Mouse (Mus musculus): ENCODE results near the gene Pnkp.

The Pnkp gene

GRCm38 (mm10) chr7:44824872-44825271, 32.1 kb upstream of the Pnkp start:
- intact Hi-C loops (cut with DNase I), result loop anchor here (2.0 kb wide), 1 partner anchor 100 kb away; no protein-coding TSS in a partner anchor

GRCm38 (mm10) chr7:44826771-44827170, 30.2 kb upstream of the Pnkp start:
- intact Hi-C loops (cut with DNase I), result no loop called here

DNA sequence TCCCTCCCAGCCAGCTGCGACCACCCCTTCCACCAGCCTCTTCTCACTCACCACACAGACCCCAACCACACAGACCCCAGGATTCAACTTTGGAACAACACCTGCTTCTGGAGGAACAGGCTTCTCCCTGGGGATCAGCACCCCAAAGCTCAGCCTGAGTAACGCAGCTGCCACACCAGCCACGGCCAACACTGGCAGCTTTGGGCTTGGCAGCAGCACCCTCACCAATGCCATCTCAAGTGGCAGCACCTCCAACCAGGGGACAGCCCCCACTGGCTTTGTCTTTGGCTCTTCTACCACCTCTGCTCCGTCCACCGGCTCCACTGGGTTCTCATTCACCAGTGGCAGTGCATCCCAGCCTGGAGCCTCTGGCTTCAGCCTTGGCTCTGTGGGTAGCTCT, 28.2 kb upstream of the Pnkp start:
- intact Hi-C loops (cut with DNase I), result no loop called here

DNA sequence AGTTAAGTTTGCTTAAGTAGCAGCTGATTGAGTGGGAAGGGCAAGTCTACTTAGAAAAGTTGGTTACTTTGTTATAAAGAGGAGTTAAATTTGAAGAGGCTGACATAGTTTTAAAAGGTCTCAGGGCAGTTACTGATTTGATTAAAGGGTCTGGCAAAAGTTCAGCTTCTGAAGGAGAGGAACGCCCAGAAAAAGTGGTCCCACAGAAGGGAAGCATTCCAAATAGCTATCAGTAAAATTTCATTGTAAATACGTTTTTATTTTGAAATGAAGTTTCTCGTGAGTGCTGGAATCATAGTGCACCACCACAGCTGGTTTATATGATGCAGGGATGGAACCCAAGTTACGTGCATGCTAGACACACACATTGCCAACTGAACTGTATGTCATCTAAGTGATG, 24.2 kb upstream of the Pnkp start:
- intact Hi-C loops (cut with DNase I), result no loop called here

DNA sequence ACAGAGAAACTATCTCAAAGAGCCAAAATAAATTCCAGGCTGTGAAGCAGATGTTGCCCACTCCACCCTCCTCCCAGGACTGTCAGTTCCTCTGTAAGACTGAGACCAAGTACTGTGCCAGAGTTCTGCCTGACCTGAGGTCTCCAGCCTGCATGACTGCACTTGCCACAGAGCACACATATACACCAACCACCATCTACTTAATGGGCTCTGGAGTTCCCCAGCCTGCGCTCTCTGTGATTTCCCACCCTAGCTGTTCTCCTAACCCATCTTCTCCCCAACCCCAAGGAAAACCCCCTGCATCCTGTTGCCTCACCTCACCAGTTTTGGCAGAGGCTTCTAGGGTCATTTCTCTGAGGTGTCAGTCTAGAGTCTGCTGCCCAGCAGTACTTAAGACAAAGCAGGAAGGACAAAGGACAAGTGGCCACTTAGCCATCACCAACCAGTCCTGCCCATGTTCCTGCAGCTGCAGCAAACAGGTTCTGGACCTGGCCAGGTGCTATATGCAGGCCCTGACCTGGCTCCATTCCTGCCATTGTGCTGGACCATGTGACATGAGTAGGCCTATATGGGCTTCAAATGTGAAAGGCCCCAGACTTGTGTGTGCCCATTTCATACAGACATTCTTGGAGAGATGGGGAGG, 21.4 kb upstream of the Pnkp start:
- intact Hi-C loops (cut with DNase I), result no loop called here

DNA sequence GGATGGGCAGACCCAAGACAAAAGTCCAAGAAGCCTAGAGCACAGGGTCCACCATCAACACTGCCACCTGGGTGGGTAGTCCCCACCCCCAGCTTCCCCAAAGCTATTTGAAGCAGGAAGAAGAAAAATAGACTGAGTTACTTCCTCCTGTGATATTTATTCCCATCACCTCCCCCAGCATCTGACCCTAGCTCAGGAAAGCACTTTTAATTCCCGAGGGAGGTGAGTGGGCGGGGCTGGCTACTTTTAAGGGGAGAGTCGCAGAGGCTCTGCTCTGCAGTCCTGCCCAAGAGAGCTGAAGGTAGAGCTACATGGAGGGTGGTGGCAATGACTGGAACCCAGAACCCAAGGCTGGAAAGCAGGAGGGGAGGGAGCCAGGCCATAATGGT, 20.9 kb upstream of the Pnkp start:
- intact Hi-C loops (cut with DNase I), result no loop called here

DNA sequence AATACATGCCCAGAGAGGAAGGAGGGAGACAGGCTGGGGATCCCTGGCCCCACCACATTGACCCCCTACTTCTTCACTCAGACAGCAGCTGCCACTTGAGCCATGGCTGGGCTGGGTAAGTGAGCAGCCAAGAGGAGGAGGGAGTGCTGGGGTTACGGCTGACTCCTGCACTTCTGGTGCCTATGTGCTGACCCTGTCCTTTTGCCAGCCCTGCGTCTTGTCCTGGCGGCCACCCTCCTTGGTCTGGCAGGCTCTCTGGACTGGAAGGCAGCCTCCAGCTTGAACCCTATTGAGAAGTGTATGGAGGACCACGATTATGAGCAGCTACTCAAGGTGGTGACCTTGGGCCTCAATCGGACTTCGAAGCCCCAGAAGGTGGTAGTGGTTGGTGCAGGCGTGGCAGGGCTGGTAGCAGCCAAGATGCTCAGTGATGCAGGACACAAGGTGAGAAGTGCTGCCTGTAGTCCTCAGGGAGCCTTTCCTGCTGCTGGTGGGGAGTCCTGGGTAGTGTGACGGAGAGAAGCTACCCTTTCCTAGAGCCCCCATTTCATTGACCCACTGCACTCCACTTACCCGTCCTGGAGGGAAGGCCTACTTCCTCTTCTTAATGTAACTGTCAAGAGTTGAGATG, 20.4 kb upstream of the Pnkp start:
- intact Hi-C loops (cut with DNase I), result no loop called here

GRCm38 (mm10) chr7:44838073-44838472, 18.9 kb upstream of the Pnkp start:
- intact Hi-C loops (cut with DNase I), result no loop called here

DNA sequence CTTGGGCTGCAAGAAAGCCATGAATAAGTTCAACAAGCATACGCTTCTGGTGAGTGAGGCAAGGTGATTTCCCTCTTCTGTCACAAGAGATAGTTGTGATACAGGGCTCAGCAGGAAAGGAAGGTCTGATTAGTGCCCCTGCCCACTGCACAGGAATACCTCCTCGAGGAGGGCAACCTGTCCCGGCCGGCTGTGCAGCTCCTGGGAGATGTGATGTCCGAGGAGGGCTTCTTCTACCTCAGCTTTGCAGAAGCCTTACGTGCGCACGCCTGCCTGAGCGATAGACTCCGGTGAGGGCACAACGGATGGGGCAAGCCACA, 17.8 kb upstream of the Pnkp start:
- intact Hi-C loops (cut with DNase I), result no loop called here

DNA sequence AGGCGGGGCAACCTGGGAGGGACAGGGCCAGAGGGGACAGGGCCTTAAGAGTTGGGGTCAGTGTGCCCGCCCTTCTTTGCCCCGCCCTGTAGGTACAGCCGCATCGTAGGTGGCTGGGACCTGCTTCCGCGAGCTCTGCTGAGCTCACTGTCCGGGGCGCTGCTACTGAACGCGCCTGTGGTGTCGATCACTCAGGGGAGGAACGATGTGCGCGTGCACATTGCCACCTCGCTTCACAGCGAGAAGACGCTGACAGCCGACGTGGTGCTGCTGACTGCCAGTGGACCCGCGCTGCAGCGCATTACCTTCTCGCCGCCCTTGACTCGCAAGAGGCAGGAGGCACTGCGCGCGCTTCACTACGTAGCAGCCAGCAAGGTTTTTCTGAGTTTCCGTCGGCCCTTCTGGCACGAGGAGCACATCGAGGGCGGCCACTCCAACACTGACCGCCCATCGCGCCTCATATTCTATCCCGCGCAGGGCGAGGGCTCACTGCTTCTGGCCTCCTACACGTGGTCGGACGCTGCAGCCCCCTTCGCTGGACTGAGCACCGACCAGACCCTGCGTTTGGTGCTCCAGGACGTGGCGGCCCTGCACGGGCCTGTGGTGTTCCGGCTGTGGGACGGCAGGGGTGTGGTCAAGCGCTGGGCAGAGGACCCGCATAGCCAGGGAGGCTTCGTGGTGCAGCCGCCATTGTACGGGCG, 17.3 kb upstream of the Pnkp start:
- intact Hi-C loops (cut with DNase I), result no loop called here

- intact Hi-C loops (cut with DNase I), result no loop called here
Observed at GRCm38 (mm10) chr7:44840426-44840825, 16.5 kb upstream of the Pnkp start.

GRCm38 (mm10) chr7:44841825-44842463, 15.0 kb upstream of the Pnkp start:
- intact Hi-C loops (cut with DNase I), result no loop called here

DNA sequence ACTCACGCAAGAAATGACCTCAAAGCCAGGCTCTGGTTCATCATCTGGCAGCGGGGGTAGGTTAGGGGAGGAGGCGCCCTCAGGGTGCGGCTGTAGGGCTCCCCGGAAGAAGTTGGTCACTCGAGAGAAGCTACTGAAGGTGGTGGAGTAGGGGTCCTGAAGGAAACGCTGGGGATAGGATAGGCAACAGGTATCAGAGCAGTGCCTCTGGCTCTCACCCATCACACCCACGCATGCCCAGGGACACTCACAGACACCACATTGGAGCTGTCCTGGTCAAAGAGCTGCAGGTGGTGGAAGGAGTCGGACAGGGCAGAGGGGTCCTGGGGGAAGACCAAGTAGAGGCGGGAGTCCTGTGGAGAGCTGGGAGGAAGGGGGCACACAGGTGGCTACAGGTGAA, 11.9 kb upstream of the Pnkp start:
- intact Hi-C loops (cut with DNase I), result no loop called here

DNA sequence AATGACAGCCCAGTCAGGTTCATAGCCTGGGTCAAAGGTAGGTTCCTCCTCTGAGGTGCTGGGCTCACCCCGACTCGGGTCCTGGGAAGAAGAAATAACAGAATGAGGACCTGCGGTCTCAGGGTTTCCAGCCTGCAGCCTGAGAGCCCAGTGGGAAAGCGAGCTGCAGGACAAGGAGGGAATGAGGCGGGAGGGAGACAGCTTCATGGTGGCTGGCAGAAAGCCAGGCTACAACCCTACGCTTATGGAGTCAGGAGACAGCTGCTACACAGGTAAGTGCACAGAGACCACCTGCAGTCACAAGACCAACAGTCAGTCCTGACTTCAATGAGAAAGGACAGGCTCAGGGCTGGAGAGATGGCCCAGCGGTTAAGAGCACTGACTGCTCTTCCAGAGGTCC, 10.1 kb upstream of the Pnkp start:
- intact Hi-C loops (cut with DNase I), result no loop called here

DNA sequence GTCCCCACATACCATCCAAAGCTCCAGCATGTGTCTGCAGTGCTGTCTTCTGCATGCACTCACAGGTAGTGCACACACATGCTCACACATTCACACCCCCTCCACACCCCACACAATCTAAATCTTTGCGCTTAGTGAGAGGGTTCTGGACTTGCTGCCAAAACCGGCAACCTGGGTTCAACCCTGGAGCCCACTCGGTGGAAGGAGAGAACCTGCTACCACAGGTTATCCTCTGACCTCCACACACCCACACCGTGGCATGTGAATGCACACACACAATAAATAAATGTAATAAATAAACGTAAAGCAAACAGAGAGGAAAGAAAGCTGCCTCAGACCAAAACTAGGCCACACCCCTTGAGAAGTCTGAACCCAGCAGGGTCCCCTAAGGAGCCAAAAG, 9.2 kb upstream of the Pnkp start:
- intact Hi-C loops (cut with DNase I), result no loop called here

- intact Hi-C loops (cut with DNase I), result no loop called here
Observed at GRCm38 (mm10) chr7:44848561-44849415, 8.2 kb upstream of the Pnkp start, which contains the start of the genes Akt1s1 and Tbc1d17. Gene Akt1s1 (plus strand): TSS chr7:44848991. Gene Tbc1d17 (minus strand): TSS chr7:44849079.

DNA sequence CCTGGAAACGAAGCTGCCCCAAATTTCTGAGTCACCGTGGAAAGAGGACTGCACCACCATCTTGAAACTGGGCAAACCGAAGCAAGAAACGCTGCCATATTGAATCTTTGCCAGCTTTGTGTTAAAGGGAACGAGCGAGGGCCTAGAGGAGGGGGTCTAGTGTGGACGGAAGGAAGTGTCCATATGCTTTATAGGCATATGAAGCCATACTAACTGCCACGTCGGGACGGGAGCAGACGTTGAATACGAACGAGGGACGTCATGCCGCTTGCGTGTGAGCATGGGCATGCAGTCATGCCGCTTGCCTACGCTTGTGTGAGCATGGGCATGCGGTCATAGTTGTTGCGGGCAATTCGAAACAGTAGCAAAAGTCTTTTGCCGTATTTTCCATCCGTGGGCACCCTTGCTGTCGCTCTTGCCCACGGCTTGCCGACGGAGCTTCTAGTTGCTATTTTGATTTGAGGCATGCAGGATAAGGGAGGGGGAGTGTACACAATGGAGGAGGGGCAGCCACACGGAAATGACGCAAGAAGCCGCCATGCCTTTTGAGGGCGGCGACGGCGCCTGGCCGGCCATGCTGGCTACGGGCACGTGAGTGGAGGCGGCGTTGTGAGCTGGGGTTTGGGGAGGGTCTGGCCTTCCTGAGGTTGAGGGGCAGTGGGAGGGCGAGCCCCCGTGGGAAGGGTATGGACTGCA, 7.4 kb upstream of the Pnkp start:
- intact Hi-C loops (cut with DNase I), result no loop called here

GRCm38 (mm10) chr7:44850146-44850545, 6.8 kb upstream of the Pnkp start:
- intact Hi-C loops (cut with DNase I), result no loop called here

GRCm38 (mm10) chr7:44850789-44851624, 5.9 kb upstream of the Pnkp start:
- intact Hi-C loops (cut with DNase I), result no loop called here

Measured in adrenal gland (tissue).